Mouse (Mus musculus): ENCODE measurements around the gene Slu7.

The Slu7 gene

DNA sequence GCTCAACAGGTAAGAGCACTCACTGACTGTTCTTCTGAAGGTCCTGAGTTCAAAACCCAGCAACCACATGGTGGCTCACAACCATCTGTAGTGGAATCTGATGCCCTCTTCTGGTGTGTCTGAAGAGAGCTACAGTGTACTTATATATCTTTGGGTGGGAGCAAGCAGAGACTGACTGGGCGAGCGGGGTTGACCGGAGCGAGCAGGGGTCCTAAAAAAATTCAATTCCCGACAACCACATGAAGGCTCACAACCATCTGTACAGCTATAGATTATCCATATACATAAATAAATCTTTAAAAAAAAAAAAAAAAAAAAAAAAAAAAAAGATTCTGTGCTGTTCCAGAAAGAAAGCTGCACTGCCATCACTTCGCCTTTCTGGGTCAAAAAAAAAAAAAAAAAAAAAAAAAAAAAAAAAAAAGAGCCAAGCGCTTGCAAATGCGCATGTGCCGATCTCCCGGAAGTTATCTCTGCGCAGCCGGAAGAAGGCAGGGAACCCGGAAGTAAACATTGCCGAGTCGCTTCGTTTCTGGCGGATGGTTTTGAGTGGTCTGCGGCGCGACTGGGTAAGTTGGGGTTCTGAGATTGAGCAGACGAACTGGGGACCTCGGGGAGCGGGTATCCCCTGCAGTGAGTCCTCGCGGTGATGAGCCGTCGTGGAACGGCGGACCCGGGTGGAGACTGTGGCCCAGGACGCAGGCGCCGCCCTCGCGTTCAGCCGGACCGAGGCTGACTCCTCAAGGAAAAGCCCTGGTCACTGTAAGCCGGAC lies at the start of gene Slu7:
Gene Slu7, plus strand, starts transcription at position 491 of the 770 bp plus-strand sequence.
- peak; percentile 92 for DNase-seq (ENCODE audit: low read depth, low spot score)

DNA sequence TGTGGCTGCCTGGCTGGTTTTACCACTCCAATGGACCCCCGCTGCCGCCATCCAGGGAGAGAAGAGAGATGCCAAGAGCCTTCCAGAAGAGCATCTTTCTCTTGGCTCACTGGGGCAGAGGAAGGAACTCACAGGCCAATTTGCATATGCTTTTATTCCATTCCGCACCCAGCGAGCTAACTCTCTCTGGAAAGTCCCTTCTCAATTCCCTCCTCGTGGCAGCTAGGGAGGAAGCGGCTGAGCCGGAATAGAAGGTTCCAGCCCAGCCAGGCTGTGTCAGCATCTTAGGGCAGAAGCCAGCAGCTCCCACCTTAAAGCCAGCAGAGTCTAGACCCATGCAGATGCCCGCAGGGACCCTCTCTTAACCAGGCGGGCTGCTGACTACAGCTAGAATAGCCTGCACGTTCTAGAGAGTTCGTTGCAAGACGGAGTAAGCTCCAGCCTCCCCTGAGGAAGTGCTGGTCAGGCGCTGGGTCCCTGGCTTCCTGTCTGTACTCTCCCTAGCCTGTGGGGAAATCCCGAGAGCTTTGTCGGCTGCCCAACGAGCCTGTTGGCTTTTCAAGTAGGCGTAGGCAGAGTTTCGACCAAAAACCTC lies 48.4 kb upstream of the Slu7 start:
- DNase-seq (ENCODE audit: low read depth, low spot score): peak; percentile 86

DNA sequence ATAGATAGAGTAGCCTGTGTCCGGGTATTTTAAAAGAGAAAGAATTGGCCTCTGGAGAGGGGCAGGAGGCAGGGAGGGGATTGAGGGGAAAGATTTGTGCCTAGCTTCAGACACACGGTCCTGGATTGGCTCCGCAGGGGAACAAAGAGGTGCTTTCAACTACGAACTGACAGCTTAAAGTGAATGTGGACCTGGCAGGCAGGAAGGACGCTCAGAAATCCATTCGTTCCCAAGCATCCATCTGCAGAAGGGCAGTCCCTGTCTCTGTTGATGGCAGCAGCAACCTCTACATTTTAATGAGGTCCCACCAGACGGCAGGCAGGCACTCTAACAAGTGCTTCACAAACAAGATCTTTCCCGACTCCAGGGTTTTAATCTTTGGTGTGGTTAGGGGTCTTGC lies 47.8 kb upstream of the Slu7 start:
- peak; percentile 48 for DNase-seq (ENCODE audit: low read depth, low spot score)

DNA sequence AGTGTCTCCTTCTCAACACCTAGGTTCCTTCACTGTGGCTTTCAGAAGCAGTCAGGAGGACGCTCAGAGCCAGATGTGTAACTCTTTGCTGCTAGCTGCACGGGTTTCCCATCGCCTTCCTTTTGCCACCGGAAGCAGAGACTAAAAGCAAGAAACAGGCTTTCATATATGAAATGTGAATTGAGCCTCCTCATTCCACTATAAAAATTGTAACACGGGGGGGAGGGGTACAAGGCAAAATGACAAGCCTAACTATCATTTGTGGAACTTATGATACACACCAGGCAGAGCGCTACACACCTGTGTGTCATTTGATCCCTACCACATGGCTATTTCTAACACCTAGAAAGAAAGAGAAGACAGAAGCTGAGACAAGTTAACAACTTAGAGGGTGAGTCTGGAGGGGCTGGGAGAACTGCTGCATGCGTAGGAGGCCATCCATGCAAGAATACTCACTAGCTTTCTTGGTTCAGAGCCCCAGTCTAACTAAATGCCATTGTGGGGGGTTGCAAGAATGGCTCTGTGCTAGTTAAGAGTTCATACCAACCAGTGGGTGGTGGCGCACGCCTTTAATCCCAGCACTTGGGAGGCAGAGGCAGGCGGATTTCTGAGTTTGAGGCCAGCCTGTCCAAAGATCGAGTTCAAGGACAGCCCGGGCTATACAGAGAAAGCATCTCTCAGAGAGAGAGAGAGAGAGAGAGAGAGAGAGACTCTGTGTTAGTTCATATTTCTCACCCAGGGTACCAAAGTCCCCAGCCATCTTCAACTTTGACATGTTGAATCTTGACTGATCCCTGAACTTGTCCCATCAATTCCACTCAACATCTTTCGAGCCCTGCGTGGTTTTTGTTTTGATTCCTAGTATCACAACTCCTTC lies 46.3 kb upstream of the Slu7 start:
- peak; percentile 47 for DNase-seq (ENCODE audit: low read depth, low spot score)

DNA sequence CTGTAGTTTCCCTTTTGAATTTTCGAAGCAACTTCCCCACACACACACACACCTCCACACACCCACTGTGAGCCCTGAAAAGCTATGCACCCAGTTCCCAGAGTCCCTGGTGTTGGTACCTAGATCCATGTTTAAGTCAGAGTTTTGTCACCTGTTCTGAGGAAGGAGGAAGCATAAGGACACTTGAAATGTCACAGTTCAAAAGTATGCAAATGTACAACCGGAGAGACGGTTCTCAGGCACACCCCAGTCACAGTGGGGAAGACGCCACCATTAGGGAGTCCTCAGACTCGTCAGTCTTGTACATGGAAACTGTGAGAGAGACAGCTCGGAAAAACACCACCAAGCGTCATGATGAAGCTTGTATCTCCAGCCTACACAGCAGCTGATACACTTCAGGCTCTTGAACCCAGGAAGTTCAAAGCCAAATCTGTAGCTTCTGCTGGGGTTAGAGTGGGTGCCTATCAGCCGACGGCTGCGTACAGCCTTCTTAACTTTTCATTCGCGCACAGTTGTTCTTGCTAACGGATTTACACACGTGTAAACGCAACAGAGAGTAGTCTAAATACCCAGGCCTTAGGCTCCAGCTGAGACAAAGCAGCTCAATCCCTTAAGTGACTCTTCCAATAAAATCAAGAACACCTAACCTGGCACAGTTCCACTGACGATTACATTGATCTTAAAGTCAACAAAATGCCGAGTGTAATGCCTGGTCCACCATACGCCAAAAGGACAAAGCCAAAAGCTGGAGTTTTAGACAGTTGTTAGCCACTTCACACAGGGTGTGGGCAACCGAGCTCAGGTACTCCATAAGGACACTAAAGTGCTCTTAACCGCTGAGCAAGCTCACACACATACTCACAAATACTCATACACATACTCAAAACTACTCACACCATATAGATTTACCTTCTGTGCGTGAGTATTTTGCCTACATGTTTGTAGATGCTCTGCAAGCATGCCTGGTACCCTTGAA lies 45.1 kb upstream of the Slu7 start:
- DNase-seq (ENCODE audit: low read depth, low spot score): peak; percentile 87

DNA sequence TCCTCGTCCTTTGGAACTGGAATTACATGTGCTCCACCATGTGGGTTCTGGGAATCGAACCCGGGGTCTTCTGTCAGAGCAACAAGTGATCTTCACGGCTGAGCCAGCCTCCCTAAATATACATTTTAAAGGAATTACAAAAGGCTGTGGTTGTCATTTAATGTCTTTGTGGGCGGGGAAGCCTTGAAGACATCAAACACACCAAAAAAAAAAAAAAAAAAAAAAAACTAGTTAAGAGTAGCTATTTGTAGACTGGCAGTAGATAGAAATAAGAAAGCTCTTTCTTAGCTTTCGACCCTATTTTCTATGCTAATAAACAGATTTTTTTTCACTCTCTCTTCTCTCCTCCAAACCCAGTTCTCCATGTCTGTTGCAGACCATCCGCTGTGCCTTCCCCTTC lies 44.4 kb upstream of the Slu7 start:
- DNase-seq (ENCODE audit: low read depth, low spot score): peak; percentile 44

DNA sequence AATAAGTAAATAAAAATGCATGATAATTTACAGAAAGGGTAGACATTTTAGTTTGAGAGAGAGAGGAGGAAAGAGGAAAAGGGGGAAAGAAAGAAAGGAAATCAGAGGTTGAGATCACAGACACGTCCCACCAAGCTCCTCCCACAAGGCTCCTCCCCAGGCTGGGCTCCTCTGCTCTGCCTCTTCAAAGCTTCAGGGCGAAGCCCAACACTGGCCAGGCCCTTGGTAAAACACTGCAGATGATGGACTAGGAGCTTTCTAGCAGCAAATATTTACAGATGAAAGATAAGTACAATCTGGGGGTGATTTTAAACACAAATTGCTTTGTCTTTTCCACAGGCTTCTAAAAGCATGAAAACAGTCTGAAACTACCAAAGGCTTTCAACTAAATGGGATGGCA lies 40.8 kb upstream of the Slu7 start:
- DNase-seq (ENCODE audit: low read depth, low spot score): no peak

DNA sequence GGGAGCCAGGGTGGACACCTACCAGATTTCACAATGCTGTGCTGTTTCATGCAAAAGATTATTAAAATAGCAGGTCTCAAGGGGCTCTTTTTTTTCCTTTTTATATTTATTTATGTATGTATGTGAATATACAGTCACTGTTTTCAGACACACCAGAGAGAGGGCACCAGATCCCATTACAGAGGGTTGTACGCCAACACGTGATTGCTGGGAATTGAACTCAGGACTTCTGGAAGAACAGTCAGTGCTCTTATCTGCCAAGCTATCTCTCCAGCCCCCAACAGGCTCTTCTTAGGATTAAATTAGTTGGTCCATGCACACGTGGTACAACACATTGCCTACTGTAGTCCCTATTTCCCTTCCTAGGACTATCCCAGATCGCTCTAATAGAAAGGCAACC lies 40.2 kb upstream of the Slu7 start:
- DNase-seq (ENCODE audit: low read depth, low spot score): no peak

DNA sequence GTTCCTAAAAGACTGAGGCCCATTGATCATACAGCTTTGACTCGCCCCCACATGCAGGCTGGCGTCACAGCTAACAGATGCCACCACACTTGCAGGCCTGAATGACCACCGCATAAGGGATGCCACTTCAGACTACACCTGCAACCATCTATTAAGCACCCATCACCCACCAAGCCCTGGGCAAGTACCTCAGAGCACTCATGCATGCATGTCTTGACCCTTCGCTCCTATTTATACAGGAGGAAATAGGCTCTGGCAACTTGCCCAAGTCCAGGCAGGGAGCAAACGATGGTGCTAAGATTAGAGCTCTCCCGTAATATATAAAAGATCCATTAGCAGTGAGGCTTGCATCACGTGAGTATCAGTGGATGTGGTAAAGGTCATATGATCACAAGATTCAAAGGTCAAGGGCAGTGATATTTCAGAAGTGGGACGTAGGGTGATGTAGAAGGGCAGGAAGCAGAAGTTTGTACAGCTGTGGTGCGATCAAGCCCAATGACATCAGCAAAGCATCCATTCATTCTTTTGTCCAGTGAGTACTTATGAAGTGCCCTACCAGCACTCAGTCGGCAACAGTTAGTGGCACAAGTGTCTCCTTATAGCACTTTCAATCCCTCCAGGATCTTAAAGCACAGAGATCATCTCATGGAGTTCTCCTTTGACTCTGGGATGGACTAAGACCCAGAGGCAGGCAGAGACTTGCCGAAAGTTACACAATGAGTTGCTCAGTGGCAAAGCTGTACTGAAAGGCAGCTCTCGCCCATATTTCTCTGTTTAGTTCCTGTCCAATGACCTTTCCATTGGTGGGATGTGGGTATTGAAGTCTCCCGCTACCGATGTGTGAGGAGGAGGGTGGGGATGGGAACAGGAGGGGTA lies 38.2 kb upstream of the Slu7 start:
- DNase-seq (ENCODE audit: low read depth, low spot score): no peak

DNA sequence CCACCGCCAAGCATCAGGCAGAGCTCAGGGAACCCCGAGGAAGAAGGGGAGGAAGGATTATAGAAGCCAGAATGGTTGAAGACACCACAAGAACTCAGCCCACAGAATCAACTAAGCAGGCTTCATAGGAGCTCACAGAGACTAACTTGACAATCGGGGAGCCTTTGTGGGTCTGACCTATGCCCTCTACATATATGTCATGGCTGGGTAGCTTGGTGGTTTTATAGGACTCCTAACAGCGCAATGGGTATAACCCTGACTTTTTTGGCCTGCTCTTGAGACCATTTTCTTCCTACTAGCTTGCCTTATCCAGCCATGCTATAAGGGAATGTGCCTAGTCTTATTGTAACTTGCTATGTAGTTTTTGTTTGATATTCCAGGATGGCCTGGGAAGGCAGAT lies 37.3 kb upstream of the Slu7 start:
- no peak for DNase-seq (ENCODE audit: low read depth, low spot score)

DNA sequence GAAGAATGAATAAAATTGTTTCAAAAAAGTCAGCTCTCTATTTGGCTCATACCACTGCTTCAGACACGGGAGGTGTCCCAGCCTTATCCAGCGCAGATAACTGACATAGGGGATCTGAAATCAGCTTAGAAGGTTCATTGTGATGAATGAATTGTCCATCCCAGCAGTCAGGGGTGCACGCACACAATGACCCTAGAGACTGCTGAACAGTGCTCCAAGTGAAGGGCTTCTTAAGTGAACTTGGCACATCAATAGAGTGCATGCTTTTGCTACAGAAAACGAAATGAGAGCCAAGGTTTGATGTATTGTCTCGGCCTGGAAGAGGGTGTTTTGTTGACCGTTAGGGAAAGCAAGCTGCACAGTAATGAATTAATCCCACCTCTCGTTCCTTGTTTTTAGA lies 36.9 kb upstream of the Slu7 start:
- no peak for DNase-seq (ENCODE audit: low read depth, low spot score)

DNA sequence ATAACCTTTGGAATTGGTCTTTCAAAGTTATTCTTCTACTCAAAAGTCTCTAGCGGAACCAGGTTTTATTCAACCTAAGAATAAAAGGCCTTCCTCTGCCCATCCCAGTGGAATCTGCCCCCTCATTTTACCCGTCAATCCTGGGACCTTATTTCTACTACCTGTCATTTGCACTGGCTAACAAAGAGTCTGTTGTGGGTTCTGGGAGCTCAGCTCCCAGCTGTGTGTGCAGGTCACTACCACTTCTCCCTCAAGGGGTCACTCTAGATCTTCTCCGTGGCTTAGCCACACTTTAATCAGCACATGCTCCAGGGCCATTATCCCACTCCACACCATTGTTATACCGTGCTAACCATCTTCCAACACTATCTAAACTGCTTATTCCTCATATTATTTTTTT lies 34.2 kb upstream of the Slu7 start:
- no peak for DNase-seq (ENCODE audit: low read depth, low spot score)

DNA sequence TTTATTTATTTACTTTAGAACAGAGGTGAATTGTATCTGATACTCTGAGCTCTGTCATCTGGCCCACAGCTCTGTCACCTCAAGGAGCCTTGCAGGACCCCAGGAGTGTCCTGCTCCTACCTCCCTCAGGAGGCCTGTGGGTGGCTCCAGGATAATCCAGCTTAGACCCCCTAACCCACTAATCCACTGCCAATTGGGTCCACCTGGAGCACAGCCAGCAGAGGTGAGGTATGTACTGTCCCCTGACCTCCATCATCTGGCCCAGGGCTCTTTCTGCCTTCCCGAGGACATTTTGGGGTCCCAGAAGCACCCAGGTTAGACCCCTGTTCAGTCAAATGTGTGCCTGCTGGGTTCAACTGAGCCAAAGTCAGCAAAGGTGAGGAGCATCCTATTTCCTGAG lies 33.4 kb upstream of the Slu7 start:
- DNase-seq (ENCODE audit: low read depth, low spot score): no peak

DNA sequence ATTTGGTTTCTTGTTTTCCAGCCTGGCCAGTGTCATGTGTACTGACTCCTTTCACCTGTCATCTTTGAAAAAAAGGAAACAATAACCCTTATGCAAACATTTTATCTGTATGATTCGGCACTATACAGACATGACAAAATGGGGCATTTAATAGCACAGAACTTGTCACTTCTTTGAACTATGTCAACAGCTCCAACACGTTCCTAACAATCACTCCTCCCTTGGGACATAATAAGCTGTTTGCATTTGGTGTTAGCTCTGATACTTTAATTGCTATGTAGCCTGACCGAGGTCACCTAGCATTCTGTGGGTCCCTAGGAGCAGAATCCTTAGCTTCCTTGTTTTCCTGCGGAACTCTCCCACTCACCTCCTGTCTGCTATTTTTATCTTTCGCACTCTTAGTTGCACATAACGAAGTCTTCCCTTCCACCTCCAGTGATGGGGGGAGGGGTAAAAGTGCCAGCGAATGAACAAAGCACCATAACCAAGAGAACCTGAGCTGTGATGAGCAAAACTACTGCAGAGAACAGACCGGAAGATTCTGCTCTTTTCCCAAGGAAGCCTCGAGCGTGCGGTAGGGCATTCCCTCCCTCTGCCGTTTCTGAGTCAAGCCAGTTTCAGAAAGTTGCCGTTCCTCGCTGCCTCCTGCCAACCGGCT lies 29.3 kb upstream of the Slu7 start:
- DNase-seq (ENCODE audit: low read depth, low spot score): no peak

DNA sequence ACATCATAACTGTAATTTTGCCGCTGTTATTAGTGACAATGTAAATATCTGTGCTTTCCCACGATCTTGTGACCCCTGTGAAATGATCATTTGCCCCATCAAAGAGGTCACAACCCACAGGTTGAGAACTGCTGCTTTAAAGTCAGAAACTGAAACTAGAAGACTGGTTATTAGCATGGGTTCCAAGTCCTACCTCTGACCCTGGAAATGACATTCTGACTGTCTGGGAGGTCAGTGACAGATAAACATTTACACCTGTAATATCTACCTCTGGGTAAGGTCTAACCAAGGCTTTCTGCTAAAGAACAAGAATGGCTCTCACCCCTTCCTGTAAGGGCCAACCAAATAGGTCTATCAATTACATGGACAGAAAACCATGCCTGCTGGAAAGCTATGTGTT lies 24.7 kb upstream of the Slu7 start:
- no peak for DNase-seq (ENCODE audit: low read depth, low spot score)

DNA sequence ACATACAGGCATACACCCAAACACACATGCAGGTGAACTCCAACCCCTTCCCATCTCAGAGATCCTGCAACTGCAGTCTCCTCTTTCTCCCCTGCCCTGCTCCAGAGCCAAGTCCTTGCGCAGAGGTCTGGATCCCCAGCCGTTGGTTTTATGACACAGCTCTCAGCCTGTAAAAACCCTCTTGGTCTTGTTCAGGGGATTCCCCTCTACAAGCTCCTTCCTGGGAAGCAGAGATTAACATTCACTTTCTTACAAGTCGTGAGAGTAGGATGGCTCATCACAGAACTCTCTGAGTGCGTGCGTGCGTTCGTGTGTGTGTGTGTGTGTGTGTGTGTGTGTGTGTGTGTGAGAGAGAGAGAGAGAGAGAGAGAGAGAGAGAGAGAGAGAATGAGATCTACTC lies 23.3 kb upstream of the Slu7 start:
- DNase-seq (ENCODE audit: low read depth, low spot score): peak; percentile 35

DNA sequence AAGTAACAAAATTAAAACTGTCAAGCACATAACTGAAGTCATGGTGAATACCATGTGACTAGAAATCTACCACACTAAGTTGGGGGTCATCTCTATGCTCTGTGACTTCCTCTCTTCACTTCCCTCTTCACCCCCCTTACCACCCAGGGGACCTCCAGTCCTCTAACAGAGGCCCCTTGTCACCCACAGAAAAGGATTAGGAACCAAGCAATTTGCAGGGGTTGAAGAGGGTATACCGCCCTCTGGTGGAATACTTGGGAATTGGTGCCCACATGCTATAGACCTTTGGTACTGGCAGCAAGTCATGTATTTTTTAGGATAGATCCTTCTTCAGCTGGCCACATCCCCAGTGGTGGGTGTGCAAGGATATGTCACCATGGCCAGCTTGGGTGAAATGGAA lies 22.1 kb upstream of the Slu7 start:
- peak; percentile 89 for DNase-seq (ENCODE audit: low read depth, low spot score)

DNA sequence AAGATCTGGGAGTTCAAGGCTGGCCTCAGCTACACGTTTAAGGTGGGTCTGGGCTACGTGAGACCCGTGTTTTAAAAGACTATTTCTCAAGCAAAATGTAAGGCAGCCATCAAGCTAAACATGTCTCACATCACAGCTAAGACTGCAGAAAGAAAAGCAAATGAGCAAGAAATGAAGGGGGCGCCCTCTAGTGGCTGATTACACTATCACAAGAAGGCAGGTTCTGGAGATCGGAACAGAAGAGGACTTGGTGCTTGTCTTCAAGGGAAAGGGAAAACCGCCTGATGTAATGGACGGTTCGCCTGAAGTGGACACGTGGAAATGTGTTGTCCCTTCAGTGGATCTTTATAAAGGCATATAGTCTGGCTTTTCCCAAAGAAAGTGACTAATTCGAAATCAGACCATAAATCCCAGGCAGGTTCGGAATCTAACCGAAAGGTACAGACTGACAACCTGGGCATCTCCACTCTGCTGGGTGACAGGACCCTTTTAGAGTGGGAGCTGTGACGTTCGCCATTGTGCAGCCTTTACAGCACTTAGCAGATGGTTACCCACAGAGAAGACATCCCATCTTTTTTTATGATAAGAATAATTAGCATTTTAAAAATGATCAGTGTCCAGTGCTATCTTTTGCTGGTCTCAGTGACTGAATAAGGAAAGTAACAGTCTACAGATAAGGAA lies 20.6 kb upstream of the Slu7 start:
- peak; percentile 88 for DNase-seq (ENCODE audit: low read depth, low spot score)

DNA sequence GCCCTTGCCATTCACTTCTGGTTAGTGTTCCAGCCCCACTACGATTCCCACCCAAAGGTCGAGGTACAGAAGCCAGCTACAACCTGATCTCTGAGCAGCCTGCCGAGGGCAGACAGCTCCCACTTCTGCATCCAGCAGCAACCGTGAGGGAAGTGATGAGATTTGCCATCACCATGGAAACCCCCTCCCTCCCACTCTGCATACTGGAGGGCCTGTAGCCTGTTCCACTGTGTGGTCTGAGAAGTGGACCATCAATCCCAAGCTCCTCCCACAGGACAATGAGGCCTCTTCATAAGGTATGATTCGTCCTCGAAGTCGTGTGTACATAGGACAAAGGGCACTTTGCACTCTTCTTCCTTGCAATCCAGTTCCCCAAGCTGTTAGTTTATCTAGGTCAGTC lies 16.3 kb upstream of the Slu7 start:
- DNase-seq (ENCODE audit: low read depth, low spot score): no peak
